Mouse (Mus musculus) heart, embryonic 16.5 days (tissue): ENCODE data around the gene Ccsap. TPM values are rescaled to one million over a fixed set of nuclear protein-coding genes. Genes with fewer than 3 reads are reported as not detected.

Experiments
- ATAC-seq: fragments of 200-750 bp; cut with Nextera tagmentation; replicated peaks from 2 replicates; pipeline ENCODE4 v1.8.0; 2017; ENCODE audit warnings: moderate number of reproducible peaks; ENCODE audit not compliant: insufficient read depth, low FRiP score; ENCODE audit errors: extremely low read depth
- H3K27ac ChIP-seq: fragments of 300-500 bp; sonication (generic); 2 replicates; pipeline ENCODE4 v1.5.1; 2014; ENCODE audit warnings: mild to moderate bottlenecking, low read length, control low read depth, moderate library complexity
- H3K27me3 ChIP-seq: fragments of 300-500 bp; sonication (generic); 2 replicates; pipeline ENCODE4 v1.6.1; 2014; ENCODE audit warnings: low read length, mixed read lengths; ENCODE audit not compliant: control insufficient read depth, insufficient read depth
- H3K36me3 ChIP-seq: fragments of 300-500 bp; sonication (generic); 2 replicates; pipeline ENCODE4 v1.6.1; 2014; ENCODE audit not compliant: control insufficient read depth, insufficient read depth
- H3K4me1 ChIP-seq: fragments of 300-500 bp; sonication (generic); 2 replicates; pipeline ENCODE4 v1.6.1; 2014; ENCODE audit warnings: low read length, mixed read lengths; ENCODE audit not compliant: control insufficient read depth, insufficient read depth
- H3K4me2 ChIP-seq: fragments of 300-500 bp; sonication (generic); 2 replicates; pipeline ENCODE4 v1.6.1; 2014; ENCODE audit warnings: low read depth, mild to moderate bottlenecking, control low read depth, low read length
- H3K4me3 ChIP-seq: fragments of 300-500 bp; sonication (generic); 2 replicates; pipeline ENCODE4 v1.5.1; 2014; ENCODE audit warnings: mild to moderate bottlenecking, control low read depth, low read length
- H3K9ac ChIP-seq: fragments of 300-500 bp; sonication (generic); 2 replicates; pipeline ENCODE4 v1.6.1; 2014; ENCODE audit warnings: low read length, control low read depth
- H3K9me3 ChIP-seq: fragments of 300-500 bp; sonication (generic); replicated peaks from 2 replicates; pipeline ENCODE4 v1.6.1; 2016; ENCODE audit warnings: low read length; ENCODE audit not compliant: control insufficient read depth
- WGBS: fragments of 180-500 bp; shearing (Covaris S2); extraction: QIAGEN DNeasy Blood & Tissue Kit; methylation state at CpG from one replicate; pipeline ENCODE4 v1.1.7; 2014; 5-methylcytosine and 5-hydroxymethylcytosine counted together
- polyA plus RNA-seq: library from polyadenylated mRNA; unstranded; fragments of >200 nt; fragmentation: Nextera tagmentation; extraction: Ambion mirVana; gene quantifications from 2 replicates; pipeline ENCODE4 v1.2.1, GENCODE M21; 2015

Gene Ccsap
- polyA plus RNA-seq, 1 experiment from 2014 or later: 2.7 TPM

- Histone ChIP-seq H3K9me3 (peaks cover 2% of the 10 kb centered on the region; the same call in 1 of the 2 replicates), H3K4me1 (peaks cover 5% of the 10 kb centered on the region; the same call in 1 of the 2 replicates), H3K4me3 (no peak overlapping the region), H3K9ac (no peak overlapping the region), H3K27me3 (no peaks in the 10 kb centered on the region), H3K36me3 (no peaks in the 10 kb centered on the region), H3K27ac (no peak overlapping the region), H3K4me2 (no peak overlapping the region)
- no peak for ATAC-seq
- WGBS: 85% methylated on average over 7 of the region's 7 CpGs
Measured at GRCm38 (mm10) chr8:123800867-123801266, 59.1 kb downstream of the Ccsap start.

DNA sequence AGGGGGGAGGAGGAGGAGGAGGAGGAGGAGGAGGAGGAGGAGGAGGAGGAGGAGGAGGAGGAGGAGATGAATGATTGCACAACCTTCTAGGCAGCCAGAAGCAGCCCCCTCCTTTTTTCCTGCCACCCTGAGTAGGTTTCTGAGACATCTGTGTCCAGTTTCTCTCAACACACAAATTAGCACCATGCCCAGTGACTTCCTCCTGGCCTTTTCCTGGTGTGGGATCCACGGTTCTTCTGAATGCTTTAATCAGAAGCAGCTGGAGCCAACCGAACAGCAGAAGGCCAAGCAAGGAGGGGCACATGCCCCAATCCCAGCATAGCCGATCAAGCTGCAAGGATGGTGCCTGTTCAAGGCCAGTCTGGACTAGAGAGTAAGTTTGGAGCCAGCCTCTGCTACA lies 60.1 kb downstream of the Ccsap start:
- H3K27me3 ChIP-seq: no peaks in the 10 kb centered on the region
- H3K9ac ChIP-seq: no peak overlapping the region
- WGBS: 46% methylated on average over 3 of the region's 3 CpGs
- ATAC-seq: no peak
- peaks cover 2% of the 10 kb centered on the region; the same call in 1 of the 2 replicates for H3K9me3 ChIP-seq
- H3K4me3 ChIP-seq: no peak overlapping the region
- H3K36me3 ChIP-seq: no peaks in the 10 kb centered on the region
- H3K4me2 ChIP-seq: no peak overlapping the region
- no peak overlapping the region for H3K27ac ChIP-seq
- H3K4me1 ChIP-seq: no peaks in the 10 kb centered on the region

DNA sequence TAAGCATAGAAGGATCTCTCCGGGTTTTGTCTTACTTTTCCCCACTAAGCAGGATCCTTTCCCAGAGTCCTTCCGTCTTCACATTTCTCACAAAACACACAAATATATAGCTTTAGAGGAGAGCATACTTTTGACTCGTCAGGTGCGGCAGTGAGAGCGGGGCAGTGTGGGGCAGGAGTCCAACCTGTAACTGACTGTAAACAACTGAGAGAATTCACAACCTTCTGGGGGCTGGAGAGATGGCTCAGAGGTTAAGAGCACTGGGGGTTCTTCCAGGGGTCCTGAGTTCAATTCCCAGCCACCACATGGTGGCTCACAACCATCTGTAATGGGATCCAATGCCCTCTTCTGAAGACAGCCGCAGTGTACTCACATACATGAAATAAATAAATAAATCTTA lies 60.6 kb downstream of the Ccsap start:
- Histone ChIP-seq H3K9me3 (peaks cover 2% of the 10 kb centered on the region; the same call in 1 of the 2 replicates), H3K4me1 (no peaks in the 10 kb centered on the region), H3K4me3 (no peak overlapping the region), H3K27ac (no peak overlapping the region), H3K9ac (no peak overlapping the region), H3K4me2 (no peak overlapping the region), H3K27me3 (no peaks in the 10 kb centered on the region), H3K36me3 (no peaks in the 10 kb centered on the region)
- 73% methylated on average over 6 of the region's 6 CpGs for WGBS
- no peak for ATAC-seq

DNA sequence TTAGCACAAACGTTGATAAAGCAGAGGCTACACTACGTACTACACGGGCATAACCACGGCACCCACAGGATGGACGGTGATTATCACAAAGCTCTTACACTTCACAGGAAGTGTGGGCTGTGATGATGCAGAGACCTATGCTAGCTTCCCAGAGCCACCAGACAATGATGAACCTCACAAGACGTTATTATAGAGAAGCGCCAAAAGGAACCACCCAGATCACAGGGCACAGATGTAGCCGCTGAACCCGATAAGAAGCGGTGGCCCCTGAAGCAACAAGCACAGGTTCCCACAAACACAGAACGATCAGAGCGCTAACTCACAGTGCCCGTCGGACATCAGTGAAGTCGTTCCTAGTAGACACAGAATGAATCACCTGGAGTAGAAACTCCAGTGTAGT lies 62.1 kb downstream of the Ccsap start:
- H3K4me2 ChIP-seq: no peak overlapping the region
- H3K27me3 ChIP-seq: no peaks in the 10 kb centered on the region
- 71% methylated on average over 15 of the region's 15 CpGs for WGBS
- H3K9ac ChIP-seq: no peak overlapping the region
- no peak overlapping the region for H3K27ac ChIP-seq
- ATAC-seq: no peak
- no peaks in the 10 kb centered on the region for H3K4me1 ChIP-seq
- H3K9me3 ChIP-seq: peaks cover 2% of the 10 kb centered on the region; the same call in 1 of the 2 replicates
- no peak overlapping the region for H3K4me3 ChIP-seq
- no peaks in the 10 kb centered on the region for H3K36me3 ChIP-seq

DNA sequence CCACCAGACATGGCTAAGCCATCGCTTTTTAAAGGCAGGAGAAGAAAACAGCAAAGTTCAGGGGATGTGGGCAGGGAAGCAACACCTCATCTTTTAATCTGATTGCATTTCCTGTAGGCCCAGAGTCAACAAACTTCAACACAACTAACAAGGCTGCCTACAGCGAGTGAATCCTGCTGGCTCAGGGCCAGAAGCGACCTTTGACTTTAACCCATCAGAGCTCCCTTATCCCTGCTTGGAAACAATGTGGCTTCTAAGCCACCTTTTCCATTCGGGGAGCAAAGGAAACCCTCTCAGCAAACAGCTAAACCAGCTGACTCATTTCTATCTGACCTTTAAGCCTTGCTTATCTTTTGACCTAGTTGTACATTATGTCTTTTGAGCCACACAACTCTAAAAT lies 63.3 kb downstream of the Ccsap start:
- WGBS: 43% methylated on average over 4 of the region's 4 CpGs

GRCm38 (mm10) chr8:123794766-123795165 lies 65.2 kb downstream of the Ccsap start:
- Histone ChIP-seq H3K27me3 (no peaks in the 10 kb centered on the region), H3K4me2 (no peak overlapping the region), H3K27ac (no peak overlapping the region), H3K9ac (no peak overlapping the region), H3K36me3 (no peaks in the 10 kb centered on the region), H3K4me1 (no peaks in the 10 kb centered on the region), H3K4me3 (no peak overlapping the region), H3K9me3 (no peaks in the 10 kb centered on the region)
- no peak for ATAC-seq
- 70% methylated on average over 4 of the region's 4 CpGs for WGBS

More for the DNA sequence above, 63.3 kb downstream of the Ccsap start:
- H3K36me3 ChIP-seq: no peaks in the 10 kb centered on the region
- no peak overlapping the region for H3K4me3 ChIP-seq
- H3K27ac ChIP-seq: no peak overlapping the region
- peaks cover 2% of the 10 kb centered on the region; the same call in 1 of the 2 replicates for H3K9me3 ChIP-seq
- no peaks in the 10 kb centered on the region for H3K4me1 ChIP-seq
- ATAC-seq: no peak
- H3K9ac ChIP-seq: no peak overlapping the region
- no peaks in the 10 kb centered on the region for H3K27me3 ChIP-seq
- no peak overlapping the region for H3K4me2 ChIP-seq

- H3K4me2 ChIP-seq: no peak overlapping the region
- no peaks in the 10 kb centered on the region for H3K27me3 ChIP-seq
- no peak for ATAC-seq
- no peak overlapping the region for H3K4me3 ChIP-seq
- no peak overlapping the region for H3K9ac ChIP-seq
- no peaks in the 10 kb centered on the region for H3K36me3 ChIP-seq
- WGBS: 47% methylated on average over 10 of the region's 10 CpGs
- H3K27ac ChIP-seq: no peak overlapping the region
- no peaks in the 10 kb centered on the region for H3K9me3 ChIP-seq
- no peaks in the 10 kb centered on the region for H3K4me1 ChIP-seq
Measured at GRCm38 (mm10) chr8:123793900-123794299, 66.1 kb downstream of the Ccsap start.

- no peaks in the 10 kb centered on the region; the same call in 1 of the 2 replicates for H3K27me3 ChIP-seq
- H3K9me3 ChIP-seq: no peaks in the 10 kb centered on the region
- no peak overlapping the region for H3K4me3 ChIP-seq
- H3K27ac ChIP-seq: no peak overlapping the region
- H3K9ac ChIP-seq: no peak overlapping the region
- no peak for ATAC-seq
- no peak overlapping the region for H3K4me2 ChIP-seq
- no peaks in the 10 kb centered on the region for H3K36me3 ChIP-seq
- H3K4me1 ChIP-seq: no peaks in the 10 kb centered on the region
- 80% methylated on average over 7 of the region's 7 CpGs for WGBS
Measured at GRCm38 (mm10) chr8:123791845-123792225, 68.2 kb downstream of the Ccsap start.

DNA sequence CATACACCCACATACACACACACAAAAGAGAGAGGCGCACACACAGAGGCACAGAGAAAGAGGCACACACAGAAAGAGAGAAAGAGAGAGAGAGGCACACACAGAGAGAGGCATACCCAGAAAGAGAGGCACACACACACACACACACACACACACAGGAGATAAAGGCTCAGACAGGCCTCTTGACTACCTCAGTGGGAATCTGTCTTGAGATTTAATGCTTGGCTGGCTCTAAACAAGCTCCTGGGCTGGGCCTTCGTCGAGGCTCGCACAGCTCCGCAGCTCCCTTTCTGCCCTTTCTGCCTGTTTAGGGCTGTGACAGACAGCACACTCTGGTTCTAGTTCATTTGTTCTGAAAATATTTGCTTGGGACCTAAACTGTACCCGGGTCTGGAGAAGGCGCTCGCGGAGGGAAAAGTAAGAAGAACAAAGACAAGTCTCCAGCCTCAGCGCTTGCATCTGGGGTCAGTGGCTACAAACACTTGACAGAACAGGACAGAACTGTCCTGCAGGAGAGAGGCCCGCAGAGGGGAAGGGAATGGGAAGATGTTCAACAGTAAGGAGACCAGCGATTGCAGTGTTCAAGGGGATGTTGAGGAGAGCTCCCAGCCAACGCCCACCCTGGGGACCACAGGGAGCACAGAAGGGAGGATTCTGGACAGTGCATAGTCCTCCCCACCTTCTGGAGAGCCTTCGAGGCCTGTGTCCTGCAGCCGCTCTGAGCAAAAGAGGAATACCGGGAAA lies 68.7 kb downstream of the Ccsap start:
- 71% methylated on average over 16 of the region's 16 CpGs for WGBS
- H3K4me2 ChIP-seq: no peak overlapping the region

More for the DNA sequence above, 68.7 kb downstream of the Ccsap start:
- H3K9ac ChIP-seq: no peak overlapping the region
- no peak overlapping the region for H3K27ac ChIP-seq
- H3K4me1 ChIP-seq: no peaks in the 10 kb centered on the region
- no peak overlapping the region for H3K4me3 ChIP-seq
- no peaks in the 10 kb centered on the region for H3K9me3 ChIP-seq
- H3K36me3 ChIP-seq: no peaks in the 10 kb centered on the region
- no peaks in the 10 kb centered on the region; the same call in 1 of the 2 replicates for H3K27me3 ChIP-seq
- ATAC-seq: no peak
